Mouse (Mus musculus): ENCODE results near the gene Acoxl. TPM values are rescaled to one million over a fixed set of nuclear protein-coding genes. Genes with fewer than 3 reads are reported as not detected.

Gene Acoxl
- polyA plus RNA-seq (2012) = not detected in 2 replicates

DNA sequence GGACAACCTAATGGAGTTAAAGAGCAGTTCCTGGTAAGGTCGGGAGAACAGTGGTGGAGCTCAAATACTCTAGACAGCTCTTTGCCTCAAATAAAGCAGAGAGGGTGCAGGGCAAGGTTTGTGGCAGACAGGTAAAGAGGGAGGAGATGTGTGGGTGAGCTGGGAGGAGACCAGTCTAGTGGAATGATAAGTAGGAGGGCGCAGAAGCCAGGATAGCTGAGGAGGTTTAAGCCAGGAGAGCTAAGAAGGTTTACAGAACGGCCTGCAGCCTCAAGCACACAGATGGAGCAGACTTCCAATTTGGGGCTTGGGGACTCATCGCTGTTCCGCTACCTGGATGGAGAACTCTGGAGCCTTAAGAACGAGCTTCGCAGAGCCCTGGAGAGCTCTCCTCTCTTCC is at the start of gene Acoxl:
Gene Acoxl (plus strand): TSS at position 301 of the 400 bp plus-strand sequence.
- H3K36me3 ChIP-seq (ENCODE audit: control insufficient read depth) = no peaks in the 10 kb centered on the region
- no peaks in the 10 kb centered on the region for H3K4me1 ChIP-seq (ENCODE audit: control insufficient read depth)
- peaks cover 76% of the 10 kb centered on the region for H3K27me3 ChIP-seq (ENCODE audit: control insufficient read depth)
- H3K4me3 ChIP-seq (replicated peaks) = no peak within 1 kb of the TSS
- TF ChIP-seq GATA1 (IDR thresholded peaks at IDR 0.05; ENCODE audit: low read length) (no peak), TAL1 (IDR thresholded peaks at IDR 0.05; ENCODE audit: low read length) (no peak)
- H3K9me3 ChIP-seq (ENCODE audit: control insufficient read depth, low read length) = no peaks in the 10 kb centered on the region

DNA sequence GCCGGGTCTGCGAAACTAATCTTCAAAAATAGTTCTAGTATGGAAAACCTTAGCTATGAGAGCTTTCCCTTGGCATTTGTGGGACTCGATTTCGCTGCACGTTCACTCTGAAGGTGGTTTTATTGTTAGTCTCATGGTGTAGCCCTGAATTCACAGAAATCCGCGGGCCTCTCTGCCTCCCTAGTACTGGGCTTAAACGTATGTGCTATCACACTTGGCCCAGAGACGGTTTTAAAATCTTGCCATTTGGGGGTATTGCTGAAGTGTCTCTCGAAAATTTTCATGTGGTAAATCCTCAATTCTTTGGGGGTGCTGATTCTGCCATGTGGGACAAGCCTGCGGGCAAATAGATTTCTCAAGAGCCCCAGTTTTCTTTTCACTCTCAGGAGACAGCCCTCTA is 49.5 kb upstream of the Acoxl start:
- Histone ChIP-seq H3K9me3 (ENCODE audit: control insufficient read depth, low read length) (no peaks in the 10 kb centered on the region), H3K36me3 (ENCODE audit: control insufficient read depth) (no peaks in the 10 kb centered on the region), H3K4me3 (replicated peaks) (peak overlapping the region; percentile 83), H3K27me3 (ENCODE audit: control insufficient read depth) (no peaks in the 10 kb centered on the region), H3K4me1 (ENCODE audit: control insufficient read depth) (peaks cover 44% of the 10 kb centered on the region)
- TF ChIP-seq GATA1 (IDR thresholded peaks at IDR 0.05; ENCODE audit: low read length) = no peak
- no peak for TF ChIP-seq TAL1 (IDR thresholded peaks at IDR 0.05; ENCODE audit: low read length)

DNA sequence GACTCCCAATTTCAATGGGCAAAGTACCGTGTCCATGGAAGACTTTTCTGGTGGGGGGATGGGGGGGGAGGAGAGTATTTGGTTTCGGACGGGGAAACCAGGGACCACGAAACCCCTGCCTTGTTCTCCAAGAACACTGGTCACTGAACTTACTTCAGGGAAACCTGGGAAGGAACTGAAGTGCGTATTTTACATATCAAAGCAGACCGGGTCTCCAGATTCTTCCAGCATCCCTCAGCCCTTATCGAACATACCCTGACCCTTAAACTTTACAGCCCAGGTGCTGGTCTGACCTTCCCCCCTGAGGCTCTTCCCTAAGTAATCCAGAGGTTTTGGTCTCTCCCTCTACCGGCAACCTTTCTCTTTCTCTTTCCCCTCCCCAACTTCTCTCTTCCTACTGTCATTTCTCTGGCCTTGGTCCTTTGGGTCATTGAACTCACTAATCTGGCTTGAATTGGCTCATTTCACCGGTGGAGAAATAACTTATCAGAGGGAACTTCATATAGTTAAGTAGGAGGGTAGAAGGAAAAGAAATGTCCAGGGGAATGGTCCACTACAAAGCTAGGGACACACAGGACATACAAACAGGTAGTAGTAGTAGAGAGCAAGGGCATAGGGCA is 48.9 kb upstream of the Acoxl start:
- peaks cover 44% of the 10 kb centered on the region for H3K4me1 ChIP-seq (ENCODE audit: control insufficient read depth)
- H3K27me3 ChIP-seq (ENCODE audit: control insufficient read depth) = no peaks in the 10 kb centered on the region
- peak overlapping the region; percentile 83 for H3K4me3 ChIP-seq (replicated peaks)
- TF ChIP-seq TAL1 (IDR thresholded peaks at IDR 0.05; ENCODE audit: low read length) = no peak
- no peak for TF ChIP-seq GATA1 (IDR thresholded peaks at IDR 0.05; ENCODE audit: low read length)
- no peaks in the 10 kb centered on the region for H3K36me3 ChIP-seq (ENCODE audit: control insufficient read depth)
- H3K9me3 ChIP-seq (ENCODE audit: control insufficient read depth, low read length) = no peaks in the 10 kb centered on the region

DNA sequence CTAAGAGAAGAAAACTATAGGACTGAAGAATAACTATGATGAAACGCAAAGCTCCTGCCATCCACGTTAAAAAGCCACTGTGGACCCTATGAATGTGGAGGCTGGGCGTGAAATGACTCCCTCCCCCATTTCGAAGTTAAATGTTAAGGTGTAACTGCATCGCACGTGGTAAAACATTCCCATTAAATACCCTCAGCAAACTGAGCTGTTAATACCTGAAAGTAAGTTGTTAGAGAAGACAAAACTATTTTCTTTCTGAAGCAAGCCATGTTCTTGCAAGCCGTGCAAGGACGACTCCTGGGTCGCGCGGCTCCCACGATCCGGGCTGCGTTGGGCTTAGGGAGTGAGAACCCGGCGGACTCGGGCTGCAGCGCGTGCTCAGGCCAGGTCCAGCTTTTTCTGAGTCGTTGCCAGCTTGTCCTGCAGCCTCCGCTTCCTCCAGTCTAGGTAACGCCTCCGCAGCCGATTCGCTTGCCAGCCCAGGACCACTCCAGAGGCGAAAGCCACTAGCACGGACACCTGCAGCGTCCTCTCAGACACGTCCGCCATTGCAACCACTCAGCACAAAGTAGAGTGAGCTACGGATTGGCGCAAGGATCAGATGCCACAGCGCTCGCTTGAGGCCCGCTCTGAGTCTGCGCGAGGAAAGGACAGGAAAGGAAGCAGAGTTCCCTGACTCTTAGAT is 46.6 kb upstream of the Acoxl start, which contains the start of gene Mtln:
Gene Mtln (minus strand): TSS at position 570 of the 685 bp plus-strand sequence.
- Histone ChIP-seq H3K27me3 (ENCODE audit: control insufficient read depth) (no peaks in the 10 kb centered on the region), H3K4me3 (replicated peaks) (peak within 1 kb of the TSS; percentile 90), H3K4me1 (ENCODE audit: control insufficient read depth) (peaks cover 44% of the 10 kb centered on the region), H3K9me3 (ENCODE audit: control insufficient read depth, low read length) (no peaks in the 10 kb centered on the region), H3K36me3 (ENCODE audit: control insufficient read depth) (no peaks in the 10 kb centered on the region)
- TF ChIP-seq TAL1 (IDR thresholded peaks at IDR 0.05; ENCODE audit: low read length) (no peak), GATA1 (IDR thresholded peaks at IDR 0.05; ENCODE audit: low read length) (no peak)

DNA sequence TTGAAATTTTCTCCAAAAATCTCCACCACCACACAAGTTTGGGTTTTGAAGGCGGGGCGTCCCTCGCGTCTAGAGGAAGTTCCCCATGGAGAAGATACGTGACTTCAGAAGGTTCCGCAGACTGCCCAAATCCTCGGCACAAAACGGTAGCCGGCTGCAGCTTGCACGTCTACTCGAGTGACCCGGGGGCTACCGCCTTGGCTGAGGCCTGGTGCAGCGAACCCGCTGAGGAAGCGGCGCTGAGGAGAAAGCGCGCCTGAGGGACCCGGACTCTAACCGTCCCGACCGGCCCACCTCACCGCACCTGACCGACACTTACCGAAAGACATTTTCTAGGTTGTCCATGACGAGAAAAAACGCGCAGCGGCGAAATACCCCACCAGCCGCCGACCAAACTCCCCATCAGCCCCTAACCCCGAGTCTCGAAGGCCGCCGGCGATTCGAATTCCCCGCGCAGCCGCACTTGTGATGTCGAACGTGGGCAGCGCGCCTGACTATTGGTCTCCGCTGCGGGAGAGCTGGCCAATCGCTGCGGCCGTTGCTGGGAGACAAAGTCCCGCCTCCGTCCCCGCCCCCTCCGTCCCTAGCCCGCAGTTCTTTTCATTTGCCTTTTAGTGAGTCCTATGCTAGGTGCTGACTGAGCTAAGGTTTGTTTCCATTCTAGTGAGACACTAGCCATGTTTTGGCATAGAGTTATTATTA is 7.1 kb upstream of the Acoxl start, which contains the start of gene Bub1:
Gene Bub1 (minus strand): TSS at position 465 of the 702 bp plus-strand sequence.
- Histone ChIP-seq H3K9me3 (ENCODE audit: control insufficient read depth, low read length) (no peaks in the 10 kb centered on the region), H3K4me1 (ENCODE audit: control insufficient read depth) (peaks cover 22% of the 10 kb centered on the region), H3K4me3 (replicated peaks) (peak within 1 kb of the TSS; percentile 100), H3K27me3 (ENCODE audit: control insufficient read depth) (peaks cover 19% of the 10 kb centered on the region), H3K36me3 (ENCODE audit: control insufficient read depth) (peaks cover 34% of the 10 kb centered on the region)
- no peak for TF ChIP-seq GATA1 (IDR thresholded peaks at IDR 0.05; ENCODE audit: low read length)
- TF ChIP-seq TAL1 (IDR thresholded peaks at IDR 0.05; ENCODE audit: low read length) = no peak

DNA sequence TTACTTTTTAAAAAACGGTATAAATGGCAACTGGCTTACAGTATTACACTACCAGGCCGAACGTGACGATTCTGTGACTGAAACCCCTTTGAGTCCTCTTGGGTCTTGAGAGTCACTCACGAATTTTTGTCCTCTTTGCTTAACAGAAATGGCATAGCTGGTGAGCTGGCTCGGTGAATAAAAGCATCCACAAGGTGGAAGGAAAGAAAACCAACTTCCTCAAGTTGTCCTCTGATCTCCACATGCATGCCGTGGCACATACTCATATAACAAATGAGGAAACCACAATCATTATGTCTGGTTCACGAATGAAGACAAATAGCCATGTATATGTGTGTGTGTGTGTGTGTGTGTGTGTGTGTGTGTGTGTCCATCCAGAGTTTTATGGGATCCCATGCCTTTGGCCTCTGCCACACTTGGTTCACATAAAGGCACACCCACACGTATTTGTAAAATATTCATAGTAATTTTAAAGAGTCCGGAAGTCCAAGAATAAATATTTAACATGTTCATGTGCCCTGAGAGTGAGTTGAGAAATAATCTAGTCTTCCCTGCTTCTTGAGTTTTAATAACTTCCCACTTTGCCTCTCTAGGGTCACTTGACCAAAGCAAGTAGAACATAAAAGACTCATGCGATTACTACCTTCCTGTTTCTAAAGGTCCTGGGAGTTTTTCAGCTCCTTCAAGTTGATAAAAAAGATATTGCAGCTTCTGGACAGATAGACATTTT is 6.4 kb upstream of the Acoxl start:
- H3K4me1 ChIP-seq (ENCODE audit: control insufficient read depth) = peaks cover 22% of the 10 kb centered on the region
- peak overlapping the region; percentile 100 for H3K4me3 ChIP-seq (replicated peaks)
- no peaks in the 10 kb centered on the region for H3K9me3 ChIP-seq (ENCODE audit: control insufficient read depth, low read length)
- no peak for TF ChIP-seq TAL1 (IDR thresholded peaks at IDR 0.05; ENCODE audit: low read length)
- no peak for TF ChIP-seq GATA1 (IDR thresholded peaks at IDR 0.05; ENCODE audit: low read length)
- H3K27me3 ChIP-seq (ENCODE audit: control insufficient read depth) = peaks cover 21% of the 10 kb centered on the region
- peaks cover 26% of the 10 kb centered on the region for H3K36me3 ChIP-seq (ENCODE audit: control insufficient read depth)

DNA sequence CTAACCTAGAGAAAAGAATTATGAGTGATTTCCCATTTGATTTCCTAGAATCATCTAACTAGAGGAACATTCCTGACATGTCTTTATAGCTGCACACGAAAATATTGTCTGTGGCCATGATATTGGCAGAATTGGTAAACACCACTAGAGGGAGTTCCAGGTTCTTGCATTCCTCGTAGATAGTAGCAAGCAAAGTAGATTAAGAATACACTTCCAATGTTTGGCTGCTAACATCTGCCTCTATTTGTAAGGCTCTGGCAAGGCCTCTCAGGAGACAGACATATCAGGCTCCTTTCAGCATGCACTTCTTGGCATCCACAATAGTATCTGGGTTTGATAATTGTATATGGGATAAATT is 5.9 kb upstream of the Acoxl start:
- Histone ChIP-seq H3K36me3 (ENCODE audit: control insufficient read depth) (peaks cover 21% of the 10 kb centered on the region), H3K27me3 (ENCODE audit: control insufficient read depth) (peaks cover 27% of the 10 kb centered on the region), H3K4me1 (ENCODE audit: control insufficient read depth) (peaks cover 20% of the 10 kb centered on the region), H3K4me3 (replicated peaks) (peak overlapping the region; percentile 100), H3K9me3 (ENCODE audit: control insufficient read depth, low read length) (no peaks in the 10 kb centered on the region)
- no peak for TF ChIP-seq TAL1 (IDR thresholded peaks at IDR 0.05; ENCODE audit: low read length)
- TF ChIP-seq GATA1 (IDR thresholded peaks at IDR 0.05; ENCODE audit: low read length) = no peak

DNA sequence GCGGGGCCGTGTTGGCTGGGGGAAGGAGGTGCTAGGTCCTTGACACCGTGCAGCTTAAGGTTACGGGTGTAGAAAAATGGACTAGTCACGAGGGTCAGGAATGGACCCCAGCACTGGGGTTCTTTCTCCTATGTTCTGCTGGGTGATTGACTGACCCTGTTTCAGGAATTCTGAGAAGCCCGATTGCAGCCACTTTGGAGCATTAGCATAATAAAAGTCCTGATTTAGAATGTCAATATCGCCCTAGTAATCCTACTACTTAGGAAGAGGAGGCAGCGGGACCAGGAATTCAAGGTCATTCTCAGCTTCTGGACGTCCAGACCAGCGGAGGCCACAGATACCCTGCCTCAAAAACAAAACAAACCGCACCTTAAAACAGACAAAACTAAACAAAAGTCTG is 749 bp downstream of the Acoxl start:
- TF ChIP-seq GATA1 (IDR thresholded peaks at IDR 0.05; ENCODE audit: low read length) = no peak
- no peak for TF ChIP-seq TAL1 (IDR thresholded peaks at IDR 0.05; ENCODE audit: low read length)
- no peaks in the 10 kb centered on the region for H3K36me3 ChIP-seq (ENCODE audit: control insufficient read depth)
- H3K4me3 ChIP-seq (replicated peaks) = no peak overlapping the region
- H3K9me3 ChIP-seq (ENCODE audit: control insufficient read depth, low read length) = no peaks in the 10 kb centered on the region
- H3K27me3 ChIP-seq (ENCODE audit: control insufficient read depth) = peaks cover 71% of the 10 kb centered on the region
- H3K4me1 ChIP-seq (ENCODE audit: control insufficient read depth) = no peaks in the 10 kb centered on the region

Measured in erythroblast, embryonic 14.5 days (primary cell).